Mouse (Mus musculus): ENCODE results near the gene Pitx3.
"Not testable (repeated sequence)": the region's sequence is repeated elsewhere in the genome, so short reads cannot be mapped to it uniquely, and the experiment has no call there.

Gene Pitx3

DNA sequence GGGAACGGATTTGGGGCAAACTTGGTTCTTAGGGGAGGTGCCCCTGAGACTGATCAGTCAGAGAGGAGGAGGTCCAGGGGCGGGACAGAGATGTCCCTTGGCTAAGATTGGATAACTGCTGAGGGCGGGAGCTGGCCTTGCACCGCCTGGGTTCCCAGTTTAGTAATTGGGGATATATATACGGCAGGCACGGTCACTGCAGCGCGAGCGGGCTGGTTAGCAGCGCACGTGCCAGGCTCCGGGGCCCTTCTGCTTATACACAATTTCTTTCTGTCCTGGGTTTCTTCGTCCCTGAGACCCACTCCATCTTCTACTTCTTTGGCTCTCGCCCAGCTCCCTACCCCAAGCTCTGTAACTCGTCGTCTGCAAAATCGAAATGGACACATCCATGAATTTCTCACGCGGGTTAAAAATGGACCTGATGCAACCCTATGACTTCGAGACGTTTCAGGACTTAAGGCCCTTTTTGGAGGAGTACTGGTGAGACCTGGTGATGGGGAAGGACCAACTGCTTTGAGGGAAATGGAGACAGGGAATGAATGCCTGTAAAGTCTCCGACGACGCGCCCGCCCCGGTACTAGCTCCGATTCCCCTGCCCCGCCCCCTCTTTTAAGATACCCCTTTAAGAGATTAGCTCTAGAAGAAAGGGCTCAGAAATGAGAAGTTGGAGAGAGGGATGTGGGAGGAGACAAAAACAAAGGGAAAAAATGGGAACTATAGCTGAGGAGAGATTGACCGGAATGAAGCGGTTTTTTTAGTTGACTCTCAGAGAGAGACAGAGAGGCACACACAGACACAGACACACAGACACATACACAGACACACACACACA lies 16.2 kb downstream of the Pitx3 start, which contains the start of gene Elovl3:
Elovl3 (plus strand) TSS at position 204 of the 832 bp plus-strand sequence.
- peak; percentile 30 for DNase-seq (ENCODE audit: low read depth, low spot score)

DNA sequence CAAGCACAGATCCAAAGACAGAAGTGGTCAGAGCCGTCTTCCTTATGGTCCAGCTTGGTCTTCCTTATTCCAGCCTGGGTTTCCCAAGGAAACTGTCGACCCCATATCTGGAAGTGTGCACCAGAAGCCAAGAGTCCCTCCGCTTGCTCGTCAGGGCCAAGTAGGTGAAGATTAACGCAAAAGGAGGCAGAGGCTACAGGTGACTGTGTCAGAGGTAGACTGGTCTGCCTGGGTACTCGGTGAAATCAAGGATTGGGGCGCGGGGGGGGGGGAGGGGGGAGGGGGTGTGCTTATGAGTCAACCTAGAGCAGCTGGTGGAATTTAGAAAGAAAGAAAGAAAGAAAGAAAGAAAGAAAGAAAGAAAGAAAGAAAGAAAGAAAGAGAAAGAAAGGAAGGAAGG lies 16.8 kb downstream of the Pitx3 start:
- no peak for DNase-seq (ENCODE audit: low read depth, low spot score)

DNA sequence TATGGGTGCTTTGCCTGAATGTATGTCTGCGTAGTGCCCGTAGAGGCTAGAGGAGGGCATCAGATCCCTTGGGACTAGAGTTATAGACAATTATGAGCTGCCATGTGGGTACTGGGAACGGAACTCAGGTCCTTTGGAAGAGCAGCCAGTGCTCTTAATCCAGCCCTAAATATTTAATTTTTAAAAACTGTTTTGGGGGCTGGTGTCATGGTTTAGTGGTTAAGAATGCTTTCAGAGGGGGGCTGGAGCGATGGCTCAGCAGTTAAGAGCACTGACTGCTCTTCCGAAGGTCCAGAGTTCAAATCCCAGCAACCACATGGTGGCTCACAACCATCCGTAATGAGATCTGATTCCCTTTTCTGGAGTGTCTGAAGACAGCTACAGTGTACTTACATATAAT lies 18.4 kb downstream of the Pitx3 start:
- not testable (repeated sequence) for DNase-seq (ENCODE audit: low read depth, low spot score)

DNA sequence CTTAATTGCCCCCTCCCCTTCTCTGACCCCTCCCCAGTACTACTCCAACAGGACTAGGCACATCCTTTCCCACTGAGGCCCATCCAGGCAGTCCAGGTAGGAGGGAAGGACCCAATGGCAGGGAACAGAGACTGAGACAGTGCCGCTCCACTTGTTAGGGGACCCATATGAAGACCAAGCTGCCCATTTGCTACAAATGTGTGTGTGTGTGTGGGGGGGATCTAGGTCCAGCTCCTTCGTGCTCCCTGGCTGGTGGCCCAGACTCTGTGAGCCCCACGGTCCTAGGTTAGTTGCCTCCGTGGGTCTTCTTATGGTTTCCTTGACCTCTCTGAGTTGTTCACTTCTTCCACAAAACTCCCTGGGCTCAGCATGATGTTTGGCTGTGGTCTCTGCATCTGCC lies 21.8 kb downstream of the Pitx3 start:
- DNase-seq (ENCODE audit: low read depth, low spot score) = no peak

DNA sequence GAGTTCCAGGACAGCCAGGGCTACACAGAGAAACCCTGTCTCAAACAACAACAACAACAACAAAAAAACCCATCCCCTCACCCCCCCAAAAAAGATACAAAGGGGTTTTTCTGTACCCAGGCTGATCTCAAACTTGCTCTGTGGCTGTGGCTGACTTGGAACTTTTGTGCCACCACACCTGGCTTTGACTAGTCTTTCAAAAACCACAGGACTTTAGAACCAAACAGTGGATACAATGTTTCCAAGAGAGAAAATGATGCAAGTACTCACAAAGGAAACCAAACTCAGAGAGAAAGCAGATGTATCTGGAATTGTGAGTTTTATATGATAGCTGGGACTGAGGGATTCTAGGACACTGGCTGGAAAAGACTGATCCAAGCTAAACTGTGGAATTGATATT lies 23.5 kb downstream of the Pitx3 start:
- DNase-seq (ENCODE audit: low read depth, low spot score) = no peak

DNA sequence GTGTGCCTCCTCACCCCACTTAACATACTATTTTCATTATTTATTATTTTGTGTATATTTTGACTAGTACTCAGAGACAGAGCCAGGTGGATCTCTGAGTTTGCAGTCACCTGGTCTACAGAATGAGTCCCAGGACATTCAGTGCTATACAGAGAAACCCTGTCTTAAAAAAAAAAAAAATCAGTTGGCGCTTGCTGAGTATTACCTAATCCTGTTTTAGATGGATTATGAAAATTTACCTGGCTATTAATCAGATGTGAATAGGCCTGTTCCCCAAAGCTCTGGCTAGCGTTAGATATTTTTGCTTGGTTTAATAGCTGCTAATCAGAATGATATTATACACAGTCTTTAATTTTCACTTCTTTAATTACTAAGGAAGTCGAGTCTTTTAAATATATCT lies 24.2 kb downstream of the Pitx3 start:
- DNase-seq (ENCODE audit: low read depth, low spot score) = no peak

DNA sequence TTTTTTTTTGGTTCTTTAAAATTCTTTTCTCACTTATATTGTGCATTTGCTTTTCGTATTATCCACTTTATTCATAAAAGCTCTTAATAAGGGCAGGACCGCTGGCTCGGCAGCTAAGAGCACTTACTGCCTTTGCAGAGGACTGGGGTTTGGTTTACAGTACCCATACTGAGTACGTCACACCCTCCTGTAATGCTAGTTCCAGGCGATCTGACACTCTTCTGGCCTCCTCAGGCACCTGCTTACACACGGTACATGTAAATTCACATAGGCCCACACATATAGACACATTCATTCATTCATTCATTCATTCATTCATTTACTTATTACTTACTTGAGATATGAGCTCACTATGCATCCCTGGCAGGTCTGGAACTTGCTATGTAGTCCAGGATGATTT lies 27.3 kb downstream of the Pitx3 start:
- no peak for DNase-seq (ENCODE audit: low read depth, low spot score)

DNA sequence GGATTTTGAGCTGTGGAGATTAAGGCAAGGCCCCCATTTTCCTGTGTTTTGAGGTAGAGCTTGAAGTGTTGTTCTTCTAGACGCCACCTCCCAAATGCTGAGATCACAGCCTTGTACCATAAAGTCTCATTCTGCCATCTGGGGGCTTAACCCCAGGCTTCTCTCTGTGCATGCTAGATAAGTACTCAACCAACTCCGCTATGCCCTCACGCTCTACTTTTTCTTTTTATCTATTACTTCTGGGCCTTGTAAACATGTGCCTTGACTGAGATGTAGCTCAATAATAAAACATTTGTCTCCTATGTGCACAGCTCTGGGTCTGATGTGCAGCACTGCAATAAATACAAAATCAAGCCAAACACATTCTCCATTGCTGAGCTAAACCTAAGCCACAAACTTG lies 28.7 kb downstream of the Pitx3 start:
- no peak for DNase-seq (ENCODE audit: low read depth, low spot score)

DNA sequence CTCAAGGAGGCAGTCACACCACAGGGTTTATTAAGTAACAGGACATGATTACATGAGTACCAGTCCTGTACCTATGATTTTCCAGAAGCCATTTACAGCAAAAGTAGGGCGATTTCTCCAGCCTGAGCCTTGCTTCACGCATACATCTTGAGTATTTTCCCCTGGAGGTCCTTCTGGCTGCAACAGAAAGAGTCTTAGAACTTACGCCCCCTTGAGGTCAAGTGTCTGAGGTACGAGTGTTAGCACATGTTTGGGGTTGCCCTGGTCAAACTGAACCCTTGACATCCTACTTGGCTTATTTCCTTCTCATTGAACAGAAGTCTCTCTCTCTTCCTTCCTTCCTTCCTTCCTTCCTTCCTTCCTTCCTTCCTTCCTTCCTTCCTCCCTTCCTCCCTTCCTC lies 33.5 kb downstream of the Pitx3 start:
- DNase-seq (ENCODE audit: low read depth, low spot score) = no peak

DNA sequence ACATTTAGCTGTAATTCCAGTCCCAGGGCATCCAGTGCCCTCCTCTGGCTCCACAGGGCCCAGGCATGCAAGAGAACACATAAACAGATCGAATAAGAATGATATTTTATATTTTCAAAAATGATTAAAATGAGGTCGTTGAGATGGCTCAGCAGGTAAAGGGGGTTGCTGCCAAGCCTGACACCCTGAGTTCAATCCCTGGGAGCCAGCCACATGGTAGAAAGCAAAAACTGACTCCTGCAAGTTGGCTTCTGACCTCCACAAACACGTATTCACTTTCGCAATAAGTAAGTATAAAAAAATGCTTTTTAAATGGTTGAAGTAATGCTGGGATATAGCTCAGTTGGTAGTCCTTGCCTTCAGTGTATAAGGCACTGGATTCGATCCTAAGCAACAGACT lies 37.3 kb downstream of the Pitx3 start:
- DNase-seq (ENCODE audit: low read depth, low spot score) = no peak

DNA sequence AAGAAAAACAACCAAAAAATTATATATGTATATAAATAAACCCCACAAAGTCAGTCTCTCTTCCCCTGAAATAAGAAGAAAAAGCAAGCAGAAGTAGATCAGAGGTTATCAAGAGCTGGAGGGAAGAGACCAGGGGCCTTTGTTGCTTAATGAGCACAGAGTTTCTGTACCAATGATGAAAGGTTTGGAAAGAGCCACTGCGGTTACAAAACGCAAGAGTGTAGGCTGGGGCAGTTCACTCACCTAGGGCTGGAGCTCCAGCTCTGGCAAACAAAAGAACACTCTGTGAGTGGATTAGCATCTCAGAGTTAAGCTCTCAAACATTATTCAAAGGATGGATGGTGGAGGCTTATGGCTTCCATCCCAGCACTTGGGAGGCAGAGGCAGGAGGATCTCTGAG lies 37.9 kb downstream of the Pitx3 start:
- no peak for DNase-seq (ENCODE audit: low read depth, low spot score)

DNA sequence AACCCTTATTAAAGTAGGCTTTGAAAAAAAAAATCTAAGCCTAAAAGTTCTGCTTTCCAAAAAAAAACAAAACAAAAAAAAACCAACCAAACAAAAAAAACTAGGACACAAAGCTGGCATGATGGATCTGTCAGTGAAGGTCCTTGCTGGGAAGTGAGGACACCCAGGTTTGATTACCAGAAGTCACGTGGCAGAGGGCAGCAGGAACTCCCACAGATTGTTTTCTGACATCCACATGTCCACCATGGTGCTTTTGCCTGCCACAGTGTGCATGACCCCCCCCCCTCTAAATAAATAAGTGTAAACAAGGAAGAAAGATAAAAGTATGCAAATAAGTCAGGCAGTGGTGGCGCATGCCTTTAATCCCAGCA lies 44.0 kb downstream of the Pitx3 start:
- DNase-seq (ENCODE audit: low read depth, low spot score) = no peak

DNA sequence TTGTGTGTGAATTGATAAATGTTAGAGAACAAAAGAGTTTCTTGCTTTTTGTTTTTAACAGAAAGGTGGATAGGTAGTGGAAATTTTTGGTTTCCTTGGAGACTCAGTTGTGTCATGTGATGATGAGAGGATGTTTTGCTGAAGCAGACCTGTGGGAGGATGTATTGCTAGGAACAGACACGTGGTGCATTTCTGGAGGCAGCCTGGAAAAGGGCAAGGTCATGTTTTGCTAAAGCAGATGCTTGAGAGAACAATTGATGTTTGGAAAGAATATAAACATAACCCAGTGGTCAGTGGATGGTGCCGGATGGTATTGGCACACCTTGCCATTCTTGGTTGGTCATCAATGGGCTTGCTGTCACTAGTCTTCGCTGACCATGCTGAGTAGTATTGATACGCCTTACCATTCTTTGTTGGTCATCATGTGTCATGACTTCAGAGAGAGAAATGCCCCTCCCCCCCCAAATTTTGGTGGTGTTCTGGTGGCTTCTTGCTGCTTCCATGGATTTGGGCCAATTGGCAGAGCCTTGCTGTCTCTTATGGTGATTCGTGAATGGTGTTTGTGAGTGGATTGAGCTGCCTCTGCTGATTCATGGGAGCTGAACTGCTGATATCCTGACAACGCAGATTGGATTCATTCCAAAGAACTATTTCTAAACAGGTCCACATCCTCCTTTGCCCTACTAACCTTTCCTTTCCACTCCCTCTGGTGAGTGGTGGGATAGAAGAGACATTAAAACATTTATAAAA lies 44.5 kb downstream of the Pitx3 start:
- DNase-seq (ENCODE audit: low read depth, low spot score) = no peak

DNA sequence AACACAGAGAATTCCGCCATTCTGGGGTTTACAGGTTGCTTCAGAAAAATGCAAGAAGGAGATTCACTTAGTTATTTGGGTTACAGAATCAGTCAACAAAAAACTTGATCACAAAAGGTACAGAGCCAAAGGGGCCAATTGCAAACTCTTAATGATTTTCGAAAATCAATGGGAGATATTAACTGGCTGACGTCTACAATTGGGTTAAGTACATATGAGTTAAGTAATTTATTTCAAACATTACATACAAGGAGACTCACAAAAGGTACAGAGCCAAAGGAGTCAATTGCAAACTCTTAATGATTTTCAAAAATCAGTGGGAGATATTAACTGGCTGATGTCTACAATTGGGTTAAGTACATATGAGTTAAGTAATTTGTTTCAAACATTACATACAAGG lies 48.6 kb downstream of the Pitx3 start:
- DNase-seq (ENCODE audit: low read depth, low spot score) = no peak

DNA sequence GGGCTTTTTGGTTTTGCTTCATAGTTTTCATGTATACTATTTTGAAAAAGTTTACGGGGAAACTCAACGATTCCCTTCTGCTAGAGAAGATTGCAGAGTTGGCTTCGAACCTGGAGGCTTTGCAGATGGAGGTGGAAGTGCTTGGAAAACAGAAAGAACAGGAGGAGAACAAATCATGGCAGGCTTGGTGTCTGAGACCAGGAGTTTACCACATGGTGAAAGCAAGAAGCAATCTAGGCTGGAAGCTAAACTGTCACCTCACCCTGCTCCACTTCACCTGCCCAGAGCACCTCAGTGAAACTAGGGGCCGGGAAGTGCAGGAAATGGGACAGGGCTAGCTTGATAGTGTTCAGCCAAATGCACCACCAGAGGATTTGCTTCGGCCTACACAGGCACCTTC lies 51.7 kb downstream of the Pitx3 start:
- DNase-seq (ENCODE audit: low read depth, low spot score) = no peak

DNA sequence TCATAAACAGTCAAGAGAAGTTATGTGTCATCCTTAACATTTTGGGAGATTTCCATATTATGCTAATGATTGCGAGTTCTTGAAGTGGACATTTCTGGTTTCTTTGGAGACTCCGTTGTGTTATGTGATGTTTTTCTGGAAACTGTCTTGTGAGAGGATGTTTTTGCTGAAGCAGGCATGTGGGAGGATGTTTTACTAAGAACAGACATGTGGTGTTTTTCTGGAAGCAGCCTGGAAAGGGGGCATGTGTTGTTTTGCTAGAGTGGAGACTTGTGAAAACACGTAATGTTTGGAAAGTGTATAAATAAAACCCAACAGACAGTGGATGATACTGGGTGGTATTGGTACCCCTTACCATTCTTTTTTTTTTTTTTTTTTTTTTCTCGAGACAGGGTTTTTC lies 52.8 kb downstream of the Pitx3 start:
- no peak for DNase-seq (ENCODE audit: low read depth, low spot score)

DNA sequence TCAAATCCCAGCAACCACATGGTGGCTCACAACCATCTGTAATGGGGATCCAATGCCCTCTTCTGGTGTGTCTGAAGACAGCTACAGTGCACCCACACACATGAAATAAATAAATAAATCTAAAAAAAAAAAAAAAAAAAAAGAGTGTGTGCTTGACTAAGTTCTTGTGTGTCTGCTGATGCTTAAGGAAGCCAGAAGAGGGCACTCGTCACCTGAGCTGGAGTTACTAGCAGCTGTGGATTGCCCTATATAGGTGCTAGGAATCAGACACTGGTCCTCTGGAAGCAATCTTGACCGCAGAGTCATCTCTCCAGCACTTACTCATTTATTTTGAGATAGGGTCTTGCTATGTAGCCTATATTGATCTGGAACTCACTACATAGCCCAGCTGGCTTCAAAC lies 54.0 kb downstream of the Pitx3 start:
- DNase-seq (ENCODE audit: low read depth, low spot score) = no peak

DNA sequence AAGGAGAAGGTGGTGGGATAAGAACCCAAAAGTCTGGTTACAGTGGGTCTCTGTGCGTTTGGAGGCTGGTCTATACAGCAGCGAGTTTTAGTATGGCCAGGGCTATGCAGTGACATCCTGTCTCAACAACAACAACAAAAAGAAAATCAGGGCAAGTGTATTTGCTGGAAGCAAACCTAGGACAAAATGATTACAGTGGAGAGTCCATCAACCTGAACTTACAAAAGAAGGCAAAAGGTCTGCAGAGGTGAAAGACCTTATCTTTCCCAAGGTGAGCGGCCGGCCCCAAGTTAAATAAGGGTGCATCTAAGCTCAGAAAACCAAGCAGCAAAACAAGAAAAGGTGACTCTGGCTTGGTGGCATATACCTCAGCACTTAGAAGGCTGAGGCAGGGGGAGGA lies 56.5 kb downstream of the Pitx3 start:
- DNase-seq (ENCODE audit: low read depth, low spot score) = no peak

DNA sequence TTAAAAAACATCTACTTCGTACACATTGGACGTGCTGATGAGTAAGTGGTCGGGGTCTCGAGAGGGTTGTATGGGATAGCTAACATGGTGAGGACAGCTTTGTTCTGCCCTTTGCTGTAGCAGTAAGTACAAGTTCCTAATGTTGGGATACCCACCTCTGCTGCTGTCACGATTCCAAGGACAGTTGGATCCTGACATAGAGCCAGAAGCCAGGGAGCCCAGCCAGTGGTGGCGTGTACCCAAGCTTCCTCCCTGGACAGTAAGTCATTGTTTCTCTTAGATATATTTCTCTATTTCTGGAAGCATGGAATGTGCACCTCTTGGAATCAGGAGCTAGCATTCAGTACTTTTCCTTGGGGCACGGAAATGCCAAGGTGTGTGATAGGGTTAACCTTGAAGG lies 60.3 kb downstream of the Pitx3 start:
- DNase-seq (ENCODE audit: low read depth, low spot score) = no peak

DNA sequence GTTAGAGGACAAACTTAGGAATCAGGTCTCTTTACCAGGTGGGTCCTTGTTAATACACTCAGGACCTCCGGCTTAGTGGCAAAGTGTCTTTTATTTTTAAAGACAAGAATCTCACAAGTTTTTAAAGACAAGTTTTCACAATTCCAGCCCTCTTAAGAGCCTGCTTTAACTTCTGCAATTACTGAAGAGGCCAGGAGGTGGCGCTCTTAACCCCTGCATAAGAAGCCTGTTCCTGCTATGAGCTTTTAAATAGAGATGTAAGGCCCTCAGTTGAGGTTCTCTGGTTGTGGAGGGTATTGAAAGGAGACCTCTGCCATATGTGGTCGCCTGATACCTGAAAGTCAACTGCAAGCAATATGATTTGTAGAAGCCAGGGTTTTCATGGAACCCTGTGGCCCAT lies 61.8 kb downstream of the Pitx3 start:
- peak; percentile 86 for DNase-seq (ENCODE audit: low read depth, low spot score)

Data from CD4-positive, CD25-positive, alpha-beta regulatory T cell, adult 2 months (primary cell).